Mouse (Mus musculus): ENCODE measurements around the gene Limch1.

The Limch1 gene

GRCm38 (mm10) chr5:66829505-66829904 is 83.9 kb downstream of the Limch1 start:
- DNase-seq (ENCODE audit: low read depth, low spot score) = no peak

- DNase-seq (ENCODE audit: low read depth, low spot score) = no peak
Observed at GRCm38 (mm10) chr5:66830206-66830605, 84.6 kb downstream of the Limch1 start.

GRCm38 (mm10) chr5:66834756-66835155 is 89.1 kb downstream of the Limch1 start:
- DNase-seq (ENCODE audit: low read depth, low spot score) = no peak

- no peak for DNase-seq (ENCODE audit: low read depth, low spot score)
Observed at GRCm38 (mm10) chr5:66836892-66837291, 91.3 kb downstream of the Limch1 start.

GRCm38 (mm10) chr5:66841971-66842370 is 96.3 kb downstream of the Limch1 start:
- no peak for DNase-seq (ENCODE audit: low read depth, low spot score)

- DNase-seq (ENCODE audit: low read depth, low spot score) = no peak
Observed at GRCm38 (mm10) chr5:66842776-66843175, 97.1 kb downstream of the Limch1 start.

- DNase-seq (ENCODE audit: low read depth, low spot score) = no peak
Observed at GRCm38 (mm10) chr5:66848136-66848535, 102.5 kb downstream of the Limch1 start.

GRCm38 (mm10) chr5:66849148-66849547 is 103.5 kb downstream of the Limch1 start:
- DNase-seq (ENCODE audit: low read depth, low spot score) = no peak

- DNase-seq (ENCODE audit: low read depth, low spot score) = no peak
Observed at GRCm38 (mm10) chr5:66850721-66851251, 105.2 kb downstream of the Limch1 start.

GRCm38 (mm10) chr5:66851708-66852107 is 106.1 kb downstream of the Limch1 start:
- DNase-seq (ENCODE audit: low read depth, low spot score) = no peak

- DNase-seq (ENCODE audit: low read depth, low spot score) = no peak
Observed at GRCm38 (mm10) chr5:66854263-66854662, 108.6 kb downstream of the Limch1 start.

- DNase-seq (ENCODE audit: low read depth, low spot score) = no peak
Observed at GRCm38 (mm10) chr5:66855358-66856107, 109.9 kb downstream of the Limch1 start.

GRCm38 (mm10) chr5:66859506-66859905 is 113.9 kb downstream of the Limch1 start:
- DNase-seq (ENCODE audit: low read depth, low spot score) = no peak

- DNase-seq (ENCODE audit: low read depth, low spot score) = no peak
Observed at GRCm38 (mm10) chr5:66861232-66862035, 115.8 kb downstream of the Limch1 start.

- no peak for DNase-seq (ENCODE audit: low read depth, low spot score)
Observed at GRCm38 (mm10) chr5:66862151-66862550, 116.5 kb downstream of the Limch1 start.

GRCm38 (mm10) chr5:66865229-66865628 is 119.6 kb downstream of the Limch1 start:
- DNase-seq (ENCODE audit: low read depth, low spot score) = no peak

- DNase-seq (ENCODE audit: low read depth, low spot score) = no peak
Observed at GRCm38 (mm10) chr5:66866019-66866418, 120.4 kb downstream of the Limch1 start.

- no peak for DNase-seq (ENCODE audit: low read depth, low spot score)
Observed at GRCm38 (mm10) chr5:66869545-66869944, 123.9 kb downstream of the Limch1 start.

- DNase-seq (ENCODE audit: low read depth, low spot score) = no peak
Observed at GRCm38 (mm10) chr5:66871521-66872050, 126.0 kb downstream of the Limch1 start.

- DNase-seq (ENCODE audit: low read depth, low spot score) = no peak
Observed at GRCm38 (mm10) chr5:66872053-66872452, 126.4 kb downstream of the Limch1 start.

- no peak for DNase-seq (ENCODE audit: low read depth, low spot score)
Observed at GRCm38 (mm10) chr5:66872681-66873080, 127.1 kb downstream of the Limch1 start.
